Mouse (Mus musculus) midbrain, postnatal 0 days (tissue): ENCODE data around the gene Plek. TPM values are rescaled to one million over a fixed set of nuclear protein-coding genes. Genes with fewer than 3 reads are reported as not detected.

ENCODE experiments used
- ATAC-seq: fragments of 200-750 bp; cut with Nextera tagmentation; 2 replicates; pipeline ENCODE4 v1.8.0; 2017; ENCODE audit warnings: moderate number of reproducible peaks, mild to moderate bottlenecking, moderate TSS enrichment, moderate library complexity; ENCODE audit not compliant: low FRiP score
- DNase-seq: peaks from one replicate; pipeline ENCODE4 v3.0.0-alpha.2; 2015; ENCODE audit warnings: low spot score
- H3K27ac ChIP-seq: fragments of 300-500 bp; sonication (generic); 2 replicates; pipeline ENCODE4 v1.5.1; 2014; ENCODE audit warnings: low read depth, mild to moderate bottlenecking, low read length, mixed read lengths
- H3K27me3 ChIP-seq: fragments of 300-500 bp; sonication (generic); 2 replicates; pipeline ENCODE4 v1.6.1; 2014; ENCODE audit warnings: low read length, control low read depth, mixed read lengths; ENCODE audit not compliant: insufficient read depth
- H3K36me3 ChIP-seq: fragments of 300-500 bp; sonication (generic); 2 replicates; pipeline ENCODE4 v1.6.1; 2014; ENCODE audit warnings: low read length, control low read depth, mixed read lengths; ENCODE audit not compliant: insufficient read depth
- H3K4me1 ChIP-seq: fragments of 300-500 bp; sonication (generic); 2 replicates; pipeline ENCODE4 v1.6.1; 2014; ENCODE audit warnings: mild to moderate bottlenecking, control low read depth, antibody characterized with exemption, low read length, mixed read lengths; ENCODE audit not compliant: insufficient read depth
- H3K4me2 ChIP-seq: fragments of 300-500 bp; sonication (generic); 2 replicates; pipeline ENCODE4 v1.6.1; 2014; ENCODE audit warnings: low read depth, mild to moderate bottlenecking, low read length, mixed read lengths; ENCODE audit not compliant: poor library complexity, severe bottlenecking
- H3K4me3 ChIP-seq: fragments of 300-500 bp; sonication (generic); 2 replicates; pipeline ENCODE4 v1.5.1; 2014; ENCODE audit warnings: low read depth, mild to moderate bottlenecking, low read length, moderate library complexity
- H3K9ac ChIP-seq: fragments of 300-500 bp; sonication (generic); replicated peaks from 2 replicates; pipeline ENCODE4 v1.6.1; 2014; ENCODE audit warnings: mild to moderate bottlenecking, low read length, moderate library complexity, mixed read lengths; ENCODE audit not compliant: poor library complexity, severe bottlenecking
- H3K9me3 ChIP-seq: fragments of 300-500 bp; sonication (generic); 2 replicates; pipeline ENCODE4 v1.6.1; 2016; ENCODE audit warnings: low read length, control low read depth
- CTCF ChIP-seq: IDR thresholded peaks from 2 replicates; pipeline ENCODE4 v1.5.1; 2016; ENCODE audit warnings: antibody characterized with exemption, mild to moderate bottlenecking
- WGBS: fragments of 180-500 bp; shearing (Covaris S2); extraction: QIAGEN DNeasy Blood & Tissue Kit; methylation state at CpG from one replicate; pipeline ENCODE4 v1.1.7; 2014; 5-methylcytosine and 5-hydroxymethylcytosine counted together
- polyA plus RNA-seq: library from polyadenylated mRNA; unstranded; fragments of >200 nt; fragmentation: Nextera tagmentation; extraction: Ambion mirVana; gene quantifications from 2 replicates; pipeline ENCODE4 v1.2.1, GENCODE M21; 2015
- total RNA-seq: library from RNA; depleted of rRNA; stranded (reverse); fragments of >200 nt; gene quantifications from 2 replicates; pipeline ENCODE4 v1.2.3, GENCODE M21; 2014

The Plek gene
- total and polyA plus RNA-seq, 2 experiments from 2014 or later: 4.0 to 5.4 TPM

DNA sequence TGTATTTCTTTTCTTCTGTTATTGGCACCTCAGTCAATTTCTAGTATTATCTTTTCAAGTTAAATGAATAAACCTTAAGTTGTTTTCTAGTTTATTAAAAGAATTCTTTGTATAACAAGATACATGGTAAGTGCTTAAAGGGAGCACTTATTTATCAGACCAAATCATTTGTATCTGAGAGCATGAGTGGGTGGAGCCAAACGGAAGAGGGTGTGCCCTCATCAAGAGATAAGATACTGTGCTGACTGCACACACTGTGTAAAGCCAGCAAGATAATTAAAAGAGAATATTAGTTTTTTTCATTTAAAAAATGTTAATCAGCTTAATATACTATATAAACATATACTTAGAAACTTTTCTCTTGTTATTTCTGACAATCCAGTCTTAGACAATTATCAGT lies 93.7 kb downstream of the Plek start:
- no peak for TF ChIP-seq CTCF
- H3K27me3 ChIP-seq: no peaks in the 10 kb centered on the region
- WGBS: 98% methylated on average over 1 of the region's 1 CpGs
- no peak overlapping the region for H3K9ac ChIP-seq
- no peaks in the 10 kb centered on the region for H3K36me3 ChIP-seq
- H3K9me3 ChIP-seq: no peaks in the 10 kb centered on the region
- DNase-seq (no peak), ATAC-seq (no peak)
- no peak overlapping the region for H3K4me3 ChIP-seq
- no peak overlapping the region for H3K4me2 ChIP-seq
- H3K27ac ChIP-seq: no peak overlapping the region
- no peaks in the 10 kb centered on the region for H3K4me1 ChIP-seq

DNA sequence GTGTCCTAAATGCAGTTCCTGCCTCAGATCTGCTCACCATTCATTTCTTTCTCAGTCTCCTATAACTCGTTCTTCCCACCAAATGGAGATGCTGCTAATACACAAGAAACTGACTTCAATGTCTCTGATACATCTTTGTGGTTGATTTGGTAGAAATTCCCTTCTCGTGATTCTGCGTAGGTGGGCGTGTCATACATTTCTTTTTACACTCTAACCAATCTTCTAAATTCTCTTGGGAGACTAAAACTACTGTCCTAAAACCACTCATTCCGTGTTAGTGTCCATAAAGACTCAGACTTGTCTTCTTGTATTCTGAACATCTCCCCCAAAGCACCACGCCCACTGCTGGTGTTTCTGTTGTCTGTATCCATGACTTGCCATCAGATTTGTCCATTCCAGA lies 95.2 kb downstream of the Plek start:
- Histone ChIP-seq H3K9ac (no peak overlapping the region), H3K36me3 (no peaks in the 10 kb centered on the region), H3K9me3 (no peaks in the 10 kb centered on the region), H3K4me2 (no peak overlapping the region), H3K4me1 (no peaks in the 10 kb centered on the region), H3K27ac (no peak overlapping the region), H3K4me3 (no peak overlapping the region), H3K27me3 (no peaks in the 10 kb centered on the region)
- ATAC-seq: no peak
- no peak for TF ChIP-seq CTCF
- 97% methylated on average over 6 of the region's 6 CpGs for WGBS
- no peak for DNase-seq

DNA sequence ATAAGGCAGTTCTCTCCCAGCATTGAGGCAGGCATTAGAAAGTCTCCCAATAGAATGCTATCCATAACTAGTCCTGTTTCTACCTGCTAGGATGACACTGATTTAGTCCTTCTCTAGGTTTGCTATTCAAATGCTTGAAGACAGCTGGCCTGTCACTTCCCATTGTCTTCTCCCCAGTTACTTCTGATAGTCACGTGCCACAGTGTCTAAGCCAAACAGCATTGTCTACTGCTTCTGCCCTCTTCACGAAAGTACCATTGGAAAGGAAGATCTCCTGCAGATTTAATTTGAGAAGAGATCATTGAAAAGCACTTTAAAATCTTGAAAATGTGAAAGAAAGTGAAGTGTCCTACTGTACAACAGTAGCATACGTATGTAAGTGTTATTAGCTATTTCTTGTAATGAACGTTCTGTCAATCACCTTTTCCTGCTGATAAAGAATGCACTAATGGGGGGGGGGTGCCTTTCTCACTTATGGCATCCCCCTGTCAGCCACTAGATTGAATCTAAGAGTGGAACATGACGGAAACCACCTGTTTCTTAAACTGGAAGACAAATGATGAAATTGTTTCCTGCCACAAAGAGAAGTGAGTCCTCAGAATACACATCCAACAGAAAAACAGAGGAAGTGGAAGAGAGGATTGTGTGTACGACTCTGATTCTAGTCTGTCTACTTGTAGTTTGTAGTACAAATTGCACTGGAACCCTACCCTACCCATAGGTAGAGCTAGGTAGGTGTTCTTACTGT lies 95.9 kb downstream of the Plek start:
- 93% methylated on average over 6 of the region's 6 CpGs for WGBS
- no peak overlapping the region for H3K4me2 ChIP-seq

DNA sequence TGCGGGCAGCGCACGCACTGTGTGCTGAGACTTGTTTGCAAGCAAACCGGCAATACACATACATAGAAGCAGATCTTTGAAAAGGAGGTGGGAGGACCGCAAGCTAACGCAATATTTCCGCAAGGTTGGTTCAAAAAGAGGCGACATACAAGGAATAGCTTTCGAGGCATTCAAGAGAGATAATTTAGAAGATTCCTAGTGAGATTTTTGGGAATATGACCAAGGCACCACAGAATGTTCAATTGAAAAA lies 100.5 kb downstream of the Plek start:
- Histone ChIP-seq H3K27me3 (no peaks in the 10 kb centered on the region), H3K36me3 (no peaks in the 10 kb centered on the region), H3K27ac (no peak overlapping the region), H3K9ac (peak overlapping the region; percentile 50; the same call in 1 of the 2 replicates), H3K4me2 (peak overlapping the region; percentile 87), H3K4me1 (no peaks in the 10 kb centered on the region), H3K4me3 (peak overlapping the region; percentile 69), H3K9me3 (no peaks in the 10 kb centered on the region)
- TF ChIP-seq CTCF: no peak
- ATAC-seq: no peak
- DNase-seq: no peak
- WGBS: 6% methylated on average over 9 of the region's 9 CpGs

More for the DNA sequence above, 95.9 kb downstream of the Plek start:
- no peaks in the 10 kb centered on the region for H3K4me1 ChIP-seq
- no peak overlapping the region for H3K27ac ChIP-seq
- no peaks in the 10 kb centered on the region for H3K27me3 ChIP-seq
- no peaks in the 10 kb centered on the region for H3K9me3 ChIP-seq
- no peak for TF ChIP-seq CTCF
- DNase-seq: no peak
- H3K36me3 ChIP-seq: no peaks in the 10 kb centered on the region
- H3K4me3 ChIP-seq: no peak overlapping the region
- no peak overlapping the region for H3K9ac ChIP-seq
- ATAC-seq: no peak

DNA sequence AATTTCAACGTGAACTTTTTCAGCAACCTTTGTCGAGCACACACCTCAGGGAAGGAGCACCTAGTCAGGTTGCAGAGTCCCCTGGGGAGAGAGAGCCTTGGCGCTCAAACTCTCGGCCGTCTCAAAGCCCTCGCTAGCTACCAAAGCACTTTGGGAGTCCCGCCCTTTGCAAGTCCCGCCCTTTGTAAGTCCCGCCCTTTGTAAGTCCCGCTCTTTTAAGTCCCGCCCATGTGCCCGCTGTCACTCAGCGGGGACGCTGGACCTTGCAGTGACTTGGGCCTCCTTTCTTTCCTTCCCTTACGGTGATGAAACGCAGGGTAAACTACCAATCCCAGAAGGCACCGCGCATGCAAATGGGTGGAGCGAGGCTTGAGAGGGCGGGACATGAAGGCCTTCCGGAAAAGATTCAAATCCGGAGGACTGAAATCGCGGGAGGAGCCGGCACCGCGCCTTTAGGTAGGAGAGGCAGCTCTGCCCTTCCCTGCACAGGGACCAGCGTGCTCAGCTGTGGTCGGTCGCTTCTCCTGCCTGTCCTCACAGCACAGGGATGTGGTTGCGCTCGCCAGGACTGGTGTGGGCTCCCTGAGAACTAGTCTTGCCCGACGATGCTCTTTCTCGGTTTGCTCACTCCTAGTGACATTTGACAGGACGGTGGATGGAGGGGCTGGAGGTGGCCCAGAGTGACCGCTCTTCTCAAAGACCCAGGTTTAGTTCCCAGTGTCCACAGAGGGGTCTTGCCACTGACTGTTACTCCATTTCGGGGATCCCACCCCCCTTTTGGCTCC lies 101.0 kb downstream of the Plek start, which contains the start of gene Fbxo48:
Gene Fbxo48, plus strand, starts transcription at position 400 of the 785 bp plus-strand sequence.
- H3K4me3 ChIP-seq: peak within 1 kb of the TSS; percentile 69
- ATAC-seq: peak; percentile 100
- DNase-seq: peak; percentile 98
- peak within 1 kb of the TSS; percentile 50; the same call in 1 of the 2 replicates for H3K9ac ChIP-seq
- no peaks in the 10 kb centered on the region for H3K4me1 ChIP-seq
- H3K36me3 ChIP-seq: no peaks in the 10 kb centered on the region
- peak; percentile 4; the same call in 1 of the 2 replicates for TF ChIP-seq CTCF
- no peaks in the 10 kb centered on the region for H3K9me3 ChIP-seq
- no peaks in the 10 kb centered on the region for H3K27me3 ChIP-seq
- under 1% methylated on average over 38 of the region's 38 CpGs for WGBS
- H3K4me2 ChIP-seq: peak within 1 kb of the TSS; percentile 87
- H3K27ac ChIP-seq: no peak within 1 kb of the TSS
